In genomic region chr8:120307103-120307502, GRCm38 (mm10) we compare ENCODE assay signal across 8 mouse cellular contexts.
A peak's percentile ranks its signal among the peaks of the same experiment; 100 is the strongest.
DNase-seq lines count a peak whose midpoint lies in the region; ATAC-seq lines count a peak whose summit lies in the region.

No protein-coding gene starts in this region.

- no peak overlapping the region; the same call in 1 of the 2 replicates for H3K9ac ChIP-seq in heart, embryonic 16.5 days (ENCODE audit: low read length)
- no peak overlapping the region for H3K9ac ChIP-seq in embryonic facial prominence, embryonic 14.5 days (ENCODE audit: low read depth, low read length)
- 0 out of 2 replicates have a peak overlapping the region, but pooled peaks have one; percentile 39 for H3K9ac ChIP-seq in limb, embryonic 13.5 days

- H3K4me3 ChIP-seq in heart, embryonic 16.5 days (ENCODE audit: low read length) = no peak overlapping the region
- no peak overlapping the region for H3K4me3 ChIP-seq in embryonic facial prominence, embryonic 14.5 days (ENCODE audit: low read depth, low read length)
- no peak overlapping the region for H3K4me3 ChIP-seq in limb, embryonic 13.5 days

- no peaks in the 10 kb centered on the region for H3K9me3 ChIP-seq in heart, embryonic 16.5 days (replicated peaks; ENCODE audit: control insufficient read depth, low read length)
- no peaks in the 10 kb centered on the region for H3K9me3 ChIP-seq in embryonic facial prominence, embryonic 14.5 days (ENCODE audit: control insufficient read depth, low read length)
- no peaks in the 10 kb centered on the region for H3K9me3 ChIP-seq in limb, embryonic 13.5 days

- H3K36me3 ChIP-seq in heart, embryonic 16.5 days (ENCODE audit: control insufficient read depth, insufficient read depth) = no peaks in the 10 kb centered on the region
- no peaks in the 10 kb centered on the region for H3K36me3 ChIP-seq in embryonic facial prominence, embryonic 14.5 days (ENCODE audit: control insufficient read depth, insufficient read depth, low read length)
- no peaks in the 10 kb centered on the region for H3K36me3 ChIP-seq in limb, embryonic 13.5 days

- no peak for DNase-seq in heart, adult 8-10 months (ENCODE audit: low spot score)
- DNase-seq in embryonic facial prominence, embryonic 14.5 days (ENCODE audit: low spot score) = peak; percentile 60
- DNase-seq in thymus, adult 18-20 months = peak; percentile 72 to 83
- no peak for DNase-seq in kidney, postnatal 25 days
- no peak for DNase-seq in gastrocnemius, adult 8-10 months (ENCODE audit: low spot score in 2 of 2)
- DNase-seq in kidney, adult 11 months = no peak

- peaks cover 20% of the 10 kb centered on the region for H3K4me1 ChIP-seq in heart, embryonic 16.5 days (ENCODE audit: control insufficient read depth, insufficient read depth, low read length)
- H3K4me1 ChIP-seq in embryonic facial prominence, embryonic 14.5 days (ENCODE audit: control insufficient read depth, insufficient read depth, low read length) = peaks cover 48% of the 10 kb centered on the region
- H3K4me1 ChIP-seq in limb, embryonic 13.5 days = peaks cover 60% of the 10 kb centered on the region

- H3K4me2 ChIP-seq in heart, embryonic 16.5 days (ENCODE audit: low read depth, low read length) = no peak overlapping the region
- H3K4me2 ChIP-seq in embryonic facial prominence, embryonic 14.5 days (ENCODE audit: low read depth, low read length) = no peak overlapping the region
- no peak overlapping the region; the same call in 1 of the 2 replicates for H3K4me2 ChIP-seq in limb, embryonic 13.5 days (replicated peaks)

- ATAC-seq in heart, embryonic 16.5 days (replicated peaks; ENCODE audit: extremely low read depth, insufficient read depth, low FRiP score) = peak; percentile 24
- ATAC-seq in embryonic facial prominence, embryonic 14.5 days (ENCODE audit: low read depth) = peak; percentile 58
- no peak for ATAC-seq in limb, embryonic 13.5 days (ENCODE audit: low FRiP score, low read depth)

- H3K27ac ChIP-seq in heart, embryonic 16.5 days (ENCODE audit: low read length) = no peak overlapping the region
- H3K27ac ChIP-seq in embryonic facial prominence, embryonic 14.5 days (replicated peaks; ENCODE audit: low read depth, low read length) = no peak overlapping the region
- H3K27ac ChIP-seq in limb, embryonic 13.5 days = no peak overlapping the region

- 15% methylated on average over 16 of the region's 16 CpGs for WGBS in heart, embryonic 16.5 days
- 25% methylated on average over 15 of the region's 16 CpGs for WGBS in embryonic facial prominence, embryonic 14.5 days
- 9% methylated on average over 16 of the region's 16 CpGs for WGBS in limb, embryonic 13.5 days

- no peaks in the 10 kb centered on the region; the same call in 1 of the 2 replicates for H3K27me3 ChIP-seq in heart, embryonic 16.5 days (ENCODE audit: control insufficient read depth, insufficient read depth, low read length)
- H3K27me3 ChIP-seq in embryonic facial prominence, embryonic 14.5 days (replicated peaks; ENCODE audit: control insufficient read depth, insufficient read depth, low read length) = no peaks in the 10 kb centered on the region
- no peaks in the 10 kb centered on the region for H3K27me3 ChIP-seq in limb, embryonic 13.5 days

Comparison
In these comparisons a context has a peak if more than half of its experiments do, and no peak if none do; other contexts are left out.
1. DNase-seq: peak in embryonic facial prominence, embryonic 14.5 days (single experiment) and thymus, adult 18-20 months (2 of 2); none in heart, adult 8-10 months (single experiment), kidney, postnatal 25 days (0 of 2), gastrocnemius, adult 8-10 months (0 of 2) and kidney, adult 11 months (single experiment).